Mouse (Mus musculus): ENCODE data around the gene Nt5m.
A peak's percentile ranks its signal among the peaks of the same experiment; 100 is the strongest.
"Not testable (repeated sequence)": the region's sequence is repeated elsewhere in the genome, so short reads cannot be mapped to it uniquely, and the experiment has no call there.

Gene Nt5m

DNA sequence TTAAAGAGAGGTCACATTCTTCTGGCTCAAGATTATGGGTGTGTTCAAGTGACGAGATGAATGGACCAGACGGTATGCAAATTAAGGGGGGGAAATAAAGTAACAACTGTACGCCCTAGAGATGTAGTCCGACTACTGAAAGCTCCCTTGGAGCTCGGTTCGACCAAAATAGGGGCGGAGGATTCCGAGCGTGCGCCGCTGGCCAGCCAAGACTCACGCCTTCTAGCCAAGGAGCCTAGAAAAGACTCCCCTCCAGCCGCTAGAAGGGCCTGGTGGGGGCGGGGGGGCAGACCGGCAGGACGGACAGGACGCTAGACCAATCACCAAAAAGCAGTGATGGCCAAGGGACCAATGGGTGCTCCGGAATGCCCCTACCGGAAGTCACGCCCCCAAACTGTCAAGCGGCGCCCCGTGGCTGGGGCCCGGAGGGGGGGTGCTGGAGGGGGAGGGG, at the start of gene Nt5m:
Nt5m (plus strand) TSS at position 440 of the 451 bp plus-strand sequence.
- DNase-seq (ENCODE audit: low spot score in 2 of 2) = peak; percentile 95 to 96

DNA sequence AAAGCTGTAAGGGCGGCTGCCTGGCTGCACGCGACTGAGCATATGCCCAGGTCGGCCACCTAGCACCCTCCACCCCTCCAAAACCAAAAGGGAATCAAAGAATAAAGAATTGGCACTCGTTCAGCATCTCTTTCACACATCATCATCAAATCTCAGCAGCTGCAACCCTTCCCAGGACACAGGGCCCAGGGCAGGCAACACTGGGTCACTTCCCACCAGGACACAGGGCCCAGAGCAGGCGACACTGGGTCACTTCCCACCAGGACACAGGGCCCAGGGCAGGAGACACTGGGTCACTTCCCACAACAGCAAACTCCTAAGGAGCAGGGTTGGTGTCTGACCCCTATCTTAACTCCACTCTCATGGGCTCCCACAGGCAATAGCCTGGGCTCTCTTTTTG, 45.9 kb upstream of the Nt5m start:
- DNase-seq (ENCODE audit: low spot score in 2 of 2) = no peak

DNA sequence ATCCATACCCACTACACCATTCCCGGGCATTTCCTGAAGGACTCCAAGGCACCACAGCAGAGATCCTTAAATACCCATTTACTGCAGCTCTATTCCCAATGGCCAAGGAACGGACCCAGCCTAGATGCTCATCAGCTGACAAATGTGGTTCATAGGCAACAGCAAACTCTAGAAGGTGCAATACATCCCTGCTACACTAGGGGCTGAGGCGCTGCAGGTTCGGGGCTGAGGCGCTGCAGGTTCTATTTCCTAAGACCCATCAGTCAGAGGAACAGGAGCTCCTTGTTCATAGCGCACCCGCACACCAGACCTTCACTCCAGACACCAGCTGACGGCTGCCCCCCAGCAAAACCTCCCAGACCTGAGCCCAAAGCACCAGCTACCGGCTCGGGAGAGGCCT, 38.8 kb upstream of the Nt5m start:
- no peak for DNase-seq (ENCODE audit: low spot score in 2 of 2)

DNA sequence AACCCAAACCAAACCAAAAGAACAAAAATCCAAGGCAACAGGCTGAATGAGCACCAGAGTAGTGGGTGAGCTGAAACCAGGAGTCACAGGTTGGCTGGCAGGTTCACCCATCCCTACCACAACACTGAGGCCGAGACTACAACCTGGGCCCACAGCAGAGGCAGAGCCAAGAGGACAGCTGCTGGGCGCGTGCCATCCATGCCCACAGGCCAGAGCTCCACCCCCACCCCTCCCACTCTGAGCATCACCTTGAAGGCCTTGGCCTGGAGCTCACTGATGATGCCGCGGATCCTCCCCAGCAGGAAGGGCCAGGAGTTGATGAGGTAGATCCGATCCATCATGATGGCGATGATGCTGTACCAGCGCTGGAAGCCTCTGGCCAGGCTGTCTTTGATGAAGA, 37.4 kb upstream of the Nt5m start:
- DNase-seq (ENCODE audit: low spot score in 2 of 2) = no peak

DNA sequence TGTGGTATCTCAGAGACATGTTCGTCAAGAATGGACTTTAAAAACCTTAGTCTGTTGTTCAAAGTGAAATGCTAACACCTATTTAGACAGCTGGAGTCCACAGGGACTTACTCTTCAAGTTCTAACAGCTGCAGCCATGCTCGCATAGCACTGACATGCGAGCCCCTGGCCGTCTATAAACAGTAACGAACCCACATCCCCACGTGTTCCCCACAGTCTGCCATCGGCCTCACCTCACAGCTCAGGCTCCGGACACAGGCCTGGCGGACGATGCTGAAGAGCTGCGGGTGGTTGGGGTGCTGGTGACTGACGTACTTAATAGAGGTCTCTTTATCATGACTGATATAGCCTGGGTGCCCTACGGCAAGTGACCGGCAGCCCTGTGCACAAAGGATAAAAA, 35.7 kb upstream of the Nt5m start:
- DNase-seq (ENCODE audit: low spot score in 2 of 2) = no peak

DNA sequence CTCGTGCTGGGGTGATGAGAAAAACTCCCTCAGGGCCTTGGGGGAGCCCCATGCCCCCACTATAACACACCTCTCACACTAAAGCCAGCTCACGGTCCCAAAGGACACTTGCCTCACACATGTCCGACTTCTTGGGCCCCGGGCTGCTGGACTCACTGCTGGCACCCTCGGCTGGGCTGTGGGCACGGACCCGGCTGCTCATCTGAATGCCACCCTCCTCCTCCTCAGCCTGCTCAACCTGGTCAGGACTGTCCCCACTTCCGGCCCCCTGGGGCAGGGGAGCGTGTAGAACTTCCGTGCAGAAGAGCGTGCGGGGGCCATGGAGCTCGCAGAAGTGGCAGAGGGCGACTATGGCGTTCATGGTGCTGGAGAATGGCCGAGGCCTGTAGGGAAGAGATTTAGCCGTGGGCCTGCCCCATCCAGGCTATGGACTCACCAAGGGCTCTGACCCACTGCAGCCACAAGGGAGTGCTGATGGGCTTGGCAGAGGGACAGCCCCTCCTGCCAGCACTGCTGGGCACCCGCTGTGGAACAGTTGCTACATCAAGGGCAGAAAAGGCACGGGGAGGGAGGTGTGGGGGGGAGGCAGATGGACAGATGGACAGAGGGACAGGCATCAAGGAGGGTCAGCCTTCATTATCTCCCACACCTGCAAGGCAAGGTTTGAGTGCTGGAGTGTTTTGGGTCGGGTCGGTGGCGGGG, 34.7 kb upstream of the Nt5m start:
- DNase-seq (ENCODE audit: low spot score in 2 of 2) = no peak

DNA sequence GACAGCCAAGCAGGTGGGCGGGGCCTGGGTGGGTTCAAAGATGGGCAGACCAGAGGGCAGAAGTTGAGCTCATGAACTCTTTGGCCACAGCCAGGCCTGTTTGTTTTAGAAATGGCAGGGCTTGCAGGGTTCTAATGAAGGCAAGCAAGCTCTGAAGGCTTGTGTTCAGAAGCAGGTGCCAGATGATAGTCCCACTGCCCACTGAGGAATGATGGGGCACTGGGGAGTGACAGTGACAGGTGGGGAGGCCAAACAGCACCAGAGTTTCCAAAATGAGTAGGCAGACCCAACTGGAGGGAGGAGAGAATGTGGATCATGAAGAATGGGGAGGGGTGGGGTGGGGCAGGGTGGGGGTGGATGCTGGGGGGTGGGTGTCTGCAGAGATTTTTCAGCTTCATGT, 34.0 kb upstream of the Nt5m start:
- no peak for DNase-seq (ENCODE audit: low spot score in 2 of 2)

DNA sequence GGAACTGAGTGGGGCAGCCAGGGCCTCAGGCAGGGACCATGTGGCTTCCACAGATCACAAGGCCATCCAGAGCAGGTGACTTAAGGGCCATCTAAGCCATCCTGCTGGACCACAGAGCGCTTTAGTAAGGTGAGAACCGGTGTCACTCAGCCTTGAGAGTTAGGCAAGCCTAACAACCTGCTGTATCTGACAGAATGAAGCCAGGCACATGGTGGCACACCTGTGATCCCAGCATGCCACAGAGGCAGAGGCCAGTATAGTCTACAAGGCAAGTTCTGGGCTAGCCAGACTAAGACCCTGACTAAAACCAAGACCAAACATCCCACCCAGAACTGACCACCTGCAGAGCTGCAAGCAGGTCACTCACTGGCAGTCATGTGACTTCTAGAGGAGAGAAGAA, 33.6 kb upstream of the Nt5m start:
- DNase-seq (ENCODE audit: low spot score in 2 of 2) = no peak

DNA sequence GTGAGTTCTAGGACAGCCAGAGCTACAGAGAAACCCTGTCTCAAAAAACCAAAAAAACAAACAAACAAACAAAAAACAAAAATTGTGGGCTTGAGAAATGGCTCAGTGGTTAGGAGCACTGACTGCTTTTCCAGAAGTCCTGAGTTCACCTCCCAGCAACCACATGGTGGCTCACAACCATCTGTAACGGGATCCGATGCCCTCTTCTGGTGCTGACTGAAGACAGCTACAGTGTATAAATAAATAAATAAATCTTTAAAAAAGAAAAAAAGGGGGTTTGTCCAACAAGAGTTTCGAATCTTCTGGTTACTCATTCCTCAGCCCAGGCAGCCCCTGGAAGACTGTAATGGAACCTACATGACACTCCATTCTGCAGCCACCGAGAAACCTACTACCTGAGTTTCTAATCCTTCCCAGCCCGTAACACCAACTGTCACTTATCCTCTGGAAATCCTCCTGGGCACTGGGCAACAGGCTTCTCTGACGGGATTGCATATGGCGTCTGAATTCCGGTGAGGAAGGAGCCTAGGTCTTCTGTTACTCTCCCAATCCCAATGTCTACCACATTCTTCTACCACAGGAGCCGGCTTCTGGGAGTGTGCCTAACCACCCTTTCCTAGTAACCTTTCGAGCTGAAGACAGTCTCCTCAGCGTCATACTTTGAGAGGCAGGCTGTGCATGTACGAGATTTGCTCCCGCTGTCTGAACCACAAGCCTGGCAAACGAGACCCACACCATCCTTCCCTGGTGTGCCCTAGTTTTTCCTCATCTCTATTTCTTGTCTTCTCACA, 30.9 kb upstream of the Nt5m start:
- DNase-seq (ENCODE audit: low spot score in 2 of 2) = no peak

DNA sequence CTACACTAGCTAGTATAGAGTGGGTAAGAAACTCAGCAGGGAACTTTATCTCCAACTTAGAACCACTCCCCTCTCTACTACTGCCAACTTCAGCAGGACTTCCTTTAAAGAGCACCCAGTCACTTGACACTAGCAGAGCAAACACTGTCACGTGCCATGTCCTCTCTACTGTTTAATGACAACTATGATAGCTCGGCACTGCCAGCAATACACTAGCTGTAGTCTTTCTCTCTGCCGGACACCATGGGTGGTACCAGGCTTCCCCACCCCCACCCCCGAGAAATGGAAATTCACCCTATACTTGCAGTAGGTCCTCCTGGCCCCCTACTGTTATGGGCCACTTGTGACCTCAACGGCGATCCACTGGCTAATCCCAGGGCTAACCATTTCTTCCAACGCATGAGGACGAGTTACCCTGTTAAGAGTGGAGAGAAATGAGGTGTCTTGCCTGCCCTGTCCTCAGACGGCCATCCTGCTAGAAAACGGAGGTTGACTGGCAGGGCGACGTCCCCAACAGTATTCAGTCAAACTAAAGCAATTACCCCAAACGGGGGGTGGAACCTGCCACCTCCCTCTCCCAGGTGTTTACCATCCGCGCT, 30.1 kb upstream of the Nt5m start:
- DNase-seq (ENCODE audit: low spot score in 2 of 2) = no peak

DNA sequence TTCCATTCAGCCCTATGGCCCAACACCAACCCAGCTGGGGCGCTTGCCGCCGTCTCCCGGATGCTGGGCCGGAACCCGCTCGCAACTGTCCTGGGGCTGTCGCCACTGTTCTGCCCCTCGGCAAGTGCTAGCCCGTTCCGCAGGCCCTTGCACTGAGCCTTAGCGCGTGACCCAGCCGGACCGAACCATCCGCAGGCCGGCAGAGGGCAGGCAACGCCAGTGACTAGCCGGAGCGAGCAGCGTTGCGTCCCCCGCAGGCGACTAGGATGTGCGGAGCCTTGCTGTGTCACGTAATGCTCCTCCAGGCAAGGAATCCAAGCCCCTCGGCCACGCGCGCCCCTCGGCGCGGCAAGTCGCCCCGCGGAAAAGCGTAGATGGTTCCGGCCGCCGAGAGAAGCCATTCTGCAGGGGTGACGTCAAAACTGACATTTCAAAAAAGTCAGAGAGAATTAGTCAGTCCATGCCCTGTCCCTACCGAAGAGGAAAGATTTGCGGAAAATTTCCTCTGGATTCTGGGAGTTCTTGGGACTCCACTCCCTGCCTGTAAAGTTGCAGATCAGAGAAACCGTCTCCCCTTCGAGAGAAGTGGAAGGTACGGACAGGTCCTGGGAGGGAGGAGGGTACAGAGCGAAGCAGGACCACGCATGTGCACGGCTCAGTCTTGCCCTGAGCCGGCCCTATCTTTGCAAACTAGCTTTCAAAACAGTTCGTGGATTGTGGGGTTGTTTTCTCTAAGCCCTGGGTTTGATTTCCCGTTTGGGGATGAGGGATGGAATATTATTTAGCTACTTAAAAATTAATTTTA, 29.4 kb upstream of the Nt5m start, which contains the start of gene Flcn:
Flcn (minus strand) TSS at position 347 of the 805 bp plus-strand sequence.
- DNase-seq (ENCODE audit: low spot score in 2 of 2) = peak; percentile 88 to 89

DNA sequence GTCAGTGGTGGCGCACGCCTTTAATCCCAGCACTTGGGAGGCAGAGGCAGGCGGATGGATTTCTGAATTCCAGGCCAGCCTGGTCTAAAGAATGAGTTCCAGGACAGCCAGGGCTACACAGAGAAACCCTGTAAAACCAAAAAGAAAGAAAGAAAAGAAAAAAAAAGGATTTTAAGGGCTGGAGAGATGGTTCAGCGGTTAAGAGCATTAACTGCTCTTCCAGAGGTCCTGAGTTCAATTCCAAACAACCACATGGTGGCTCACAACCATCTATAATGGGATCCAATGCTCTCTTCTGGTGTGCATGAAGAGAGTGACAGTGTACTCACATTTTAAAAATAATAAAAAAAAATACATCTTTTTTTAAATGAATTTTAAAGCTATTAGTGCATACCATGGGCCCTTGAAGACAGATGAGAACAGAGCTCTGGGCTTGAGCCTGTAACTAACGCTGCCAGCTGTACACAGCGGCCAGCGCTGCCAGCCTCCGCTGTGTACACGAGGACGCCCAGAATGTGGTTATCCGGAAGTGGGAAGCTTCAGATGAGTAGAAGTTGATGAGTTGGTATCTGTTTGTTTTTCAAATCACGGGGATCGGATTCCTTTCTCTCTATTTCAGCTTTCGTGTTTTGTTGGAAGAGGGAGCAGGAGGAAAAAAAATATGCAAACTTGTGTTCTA, 28.6 kb upstream of the Nt5m start:
- DNase-seq (ENCODE audit: low spot score in 2 of 2) = no peak

DNA sequence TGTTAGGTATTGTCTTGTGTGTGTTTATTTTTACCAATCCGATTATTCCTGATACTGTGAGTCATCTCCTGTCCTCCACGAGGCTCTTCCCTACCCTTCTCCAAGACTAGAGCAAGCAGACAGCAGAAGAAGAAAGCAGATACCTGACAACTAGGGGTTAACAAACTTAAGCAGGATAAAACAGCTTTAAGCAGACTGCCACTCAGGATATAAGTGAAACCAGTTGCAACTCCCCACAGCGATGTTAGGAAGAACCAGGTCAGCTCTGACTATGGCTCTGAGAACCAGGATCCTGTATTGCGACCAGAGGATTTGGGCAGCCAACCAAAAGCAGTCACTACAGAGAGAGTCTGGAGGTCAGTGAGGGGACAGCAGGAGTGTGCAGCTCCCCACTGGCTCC, 28.0 kb upstream of the Nt5m start:
- no peak for DNase-seq (ENCODE audit: low spot score in 2 of 2)

DNA sequence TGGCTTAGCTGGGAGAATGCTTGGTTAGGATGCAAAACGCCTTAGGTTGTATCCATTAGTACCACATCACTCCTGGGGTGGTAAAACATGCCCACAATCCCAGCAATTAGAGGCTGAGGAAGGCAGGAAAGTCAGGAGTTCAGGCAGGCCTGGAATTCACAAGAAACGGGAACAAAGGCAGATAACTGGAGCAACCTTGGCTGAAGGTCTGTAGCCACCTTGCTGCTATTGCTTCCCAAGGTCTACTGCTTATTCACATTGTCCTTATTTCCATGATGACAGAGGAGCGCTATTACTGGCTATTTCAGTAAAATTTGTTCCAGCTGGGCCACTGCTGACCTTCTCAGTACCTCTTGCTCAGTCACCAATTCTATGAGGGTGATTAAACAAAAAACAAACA, 26.0 kb upstream of the Nt5m start:
- no peak for DNase-seq (ENCODE audit: low spot score in 2 of 2)

DNA sequence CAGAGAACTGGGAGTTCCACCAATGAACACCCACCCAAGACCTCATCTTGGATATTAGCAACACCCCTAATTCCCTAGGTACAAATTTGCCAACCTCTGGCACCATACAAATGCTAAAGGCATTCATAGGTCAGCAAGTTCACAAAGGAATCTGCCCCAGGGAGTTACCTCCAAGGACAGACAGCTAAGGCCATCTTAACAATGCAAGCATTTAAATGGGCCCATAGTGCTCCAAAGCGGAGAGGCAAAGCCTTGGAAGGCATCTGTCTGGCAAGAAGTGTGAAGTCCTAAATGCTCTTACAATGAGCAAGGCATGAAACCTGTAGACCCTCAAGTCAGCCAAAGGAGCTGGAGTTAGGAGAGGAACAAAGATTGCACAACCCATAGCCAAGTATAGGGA, 24.9 kb upstream of the Nt5m start:
- DNase-seq (ENCODE audit: low spot score in 2 of 2) = no peak

DNA sequence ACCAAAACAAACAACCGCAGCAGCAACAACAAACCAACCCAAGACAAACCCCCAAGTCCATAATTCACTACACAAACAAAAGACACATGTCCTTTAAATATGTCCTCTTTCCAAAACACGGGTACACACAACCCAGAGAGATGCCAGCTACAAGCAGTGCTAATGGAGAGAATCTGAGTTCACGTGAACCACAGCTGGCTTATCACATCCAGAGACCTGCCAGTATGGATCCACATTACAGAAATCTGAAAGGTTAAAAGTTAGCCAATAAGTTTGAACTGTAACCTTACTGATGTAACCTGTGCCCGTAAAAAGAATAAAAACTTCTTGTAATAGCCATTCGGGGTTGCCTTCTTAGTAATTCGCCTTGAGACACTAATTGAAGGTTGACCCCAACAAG, 24.3 kb upstream of the Nt5m start:
- DNase-seq (ENCODE audit: low spot score in 2 of 2) = no peak

DNA sequence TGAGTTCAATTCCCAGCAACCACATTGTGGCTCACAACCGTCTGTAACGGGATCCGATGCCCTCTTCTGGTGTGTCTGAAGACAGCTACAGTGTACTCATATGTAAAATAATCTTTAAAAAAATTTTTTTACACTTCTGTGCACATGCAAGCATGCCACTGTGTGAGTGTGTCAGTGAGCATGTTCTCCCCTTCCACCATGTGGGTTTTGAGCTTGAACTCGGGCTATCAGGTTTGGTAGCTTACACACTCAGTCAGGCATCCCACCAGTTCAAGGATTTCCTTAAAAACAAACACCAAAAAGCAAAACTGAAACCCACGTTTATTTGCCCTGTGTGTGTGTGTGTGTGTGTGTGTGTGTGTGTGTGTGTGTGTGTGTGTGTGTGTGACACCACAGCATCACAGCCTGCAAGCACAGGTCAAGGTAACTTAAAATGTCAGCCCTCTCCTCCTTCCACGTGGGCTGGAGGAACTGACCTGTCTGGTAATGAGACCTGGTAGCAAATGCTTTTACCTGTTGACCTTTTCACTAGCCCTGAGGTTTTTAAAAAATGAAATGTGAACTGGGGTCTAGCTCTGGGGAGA, 23.7 kb upstream of the Nt5m start:
- no peak for DNase-seq (ENCODE audit: low spot score in 2 of 2)

DNA sequence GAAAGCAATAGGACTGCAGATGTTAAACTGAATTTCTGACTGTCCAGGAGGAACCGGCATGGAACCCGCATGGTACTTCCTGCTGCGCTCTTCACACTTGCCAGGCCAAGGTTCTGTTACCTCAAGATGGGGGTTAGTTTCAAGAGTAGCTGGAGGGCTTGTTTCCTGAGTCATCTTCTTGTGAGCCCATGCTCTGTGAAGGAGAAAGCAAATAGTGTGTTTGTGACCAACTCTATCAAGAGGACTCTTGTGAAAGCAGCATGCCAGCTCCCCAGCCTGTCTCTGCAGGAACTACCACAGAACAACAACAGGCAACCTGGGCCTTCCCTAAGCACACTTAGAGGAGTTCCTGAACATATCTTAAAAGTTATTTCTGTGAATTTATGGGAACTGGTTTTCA, 21.3 kb upstream of the Nt5m start:
- DNase-seq (ENCODE audit: low spot score in 2 of 2) = no peak

DNA sequence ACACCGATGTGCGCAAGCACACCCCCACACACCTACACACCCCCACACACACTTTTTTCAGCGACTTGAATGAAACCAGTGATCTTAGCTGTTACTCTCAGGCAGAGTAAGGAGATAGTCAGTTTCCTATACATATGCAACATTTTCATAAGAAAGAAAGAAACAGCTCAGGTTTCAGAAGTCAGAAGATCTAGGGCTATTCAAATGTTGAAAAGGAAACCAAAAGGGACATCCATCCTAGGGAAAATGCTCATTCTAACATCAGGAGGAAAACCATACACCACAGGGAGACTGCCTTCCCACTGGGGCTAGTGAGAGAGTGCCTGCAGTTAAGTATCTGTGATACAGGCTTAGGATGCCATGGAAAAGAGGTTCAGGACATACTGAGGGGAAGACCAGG, 17.6 kb upstream of the Nt5m start:
- DNase-seq (ENCODE audit: low spot score in 2 of 2) = no peak

DNA sequence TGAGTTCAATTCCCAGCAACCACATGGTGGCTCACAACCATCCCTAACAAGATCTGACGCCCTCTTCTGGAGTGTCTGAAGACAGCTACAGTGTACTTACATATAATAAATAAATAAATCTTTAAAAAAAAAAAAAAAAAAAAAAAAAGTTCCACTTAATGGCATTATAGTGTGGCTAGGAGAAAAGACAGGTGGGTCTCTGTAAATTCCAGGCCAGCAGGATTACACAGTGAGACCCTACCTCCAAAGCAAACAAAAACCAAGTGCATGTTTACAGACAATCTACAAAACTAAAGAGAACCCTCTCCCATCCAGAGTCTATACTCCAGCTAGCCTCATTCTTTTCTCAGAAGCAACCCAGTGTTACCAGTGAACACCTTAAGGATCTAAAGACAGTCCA, 1.5 kb upstream of the Nt5m start:
- not testable (repeated sequence) for DNase-seq (ENCODE audit: low spot score in 2 of 2)

DNA sequence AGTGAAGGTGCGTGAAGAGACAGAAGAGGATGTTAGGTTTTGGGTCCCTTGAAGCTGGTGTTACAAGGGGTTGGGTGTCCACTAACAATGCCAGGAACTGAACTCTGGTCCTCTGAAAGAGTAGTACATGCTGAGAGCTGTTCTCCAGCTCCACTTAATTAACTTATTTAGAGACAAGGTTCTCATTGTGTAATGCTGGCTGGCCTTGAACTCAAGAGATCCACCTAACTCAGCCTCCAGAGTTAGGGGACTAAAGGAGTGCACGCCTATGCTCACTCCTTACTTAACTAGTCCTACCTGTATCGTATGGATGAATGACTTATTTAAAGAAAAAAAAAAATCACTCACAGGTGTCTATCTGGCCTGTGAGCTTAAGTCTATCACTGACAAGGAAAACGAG, 821 bp upstream of the Nt5m start:
- DNase-seq (ENCODE audit: low spot score in 2 of 2) = no peak
